In the genomic region with DNA sequence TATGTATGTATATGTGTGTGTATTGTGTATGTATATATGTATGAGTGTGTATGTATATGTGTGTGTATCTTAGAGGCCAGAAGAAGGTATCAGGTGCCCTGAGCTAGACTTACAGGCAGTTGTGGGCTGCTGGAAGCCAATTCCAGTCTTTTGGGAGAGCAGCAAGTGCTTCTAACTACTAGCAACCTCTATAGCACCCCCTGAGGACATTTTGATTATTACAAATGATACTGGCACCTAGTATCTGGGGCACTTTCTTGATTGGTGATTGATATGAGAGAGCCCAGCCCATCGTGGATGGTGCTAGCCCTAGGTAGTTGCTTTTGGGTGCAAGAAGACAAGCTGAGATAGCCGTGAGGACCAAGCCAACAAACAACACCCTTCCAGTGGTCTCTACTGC, we compare ENCODE assay signal across 9 mouse cellular contexts.
A peak's percentile ranks its signal among the peaks of the same experiment; 100 is the strongest.
DNase-seq lines count a peak whose midpoint lies in the region; ATAC-seq and TF ChIP-seq lines count a peak whose summit lies in the region.
"Had no signal": no experiment of that assay in that cellular context is flagged by ENCODE, and none has a peak within 500 bp of the region (broad histone marks: within the 10 kb centered on the region; RNA-seq: fewer than 3 reads in every experiment).

No protein-coding gene starts in this region.

- no peaks in the 10 kb centered on the region for H3K27me3 ChIP-seq in heart, embryonic 16.5 days (ENCODE audit: control insufficient read depth, insufficient read depth, low read length)
- no peaks in the 10 kb centered on the region for H3K27me3 ChIP-seq in midbrain, embryonic 14.5 days (ENCODE audit: control insufficient read depth, insufficient read depth, low read length)
- H3K27me3 ChIP-seq in midbrain, embryonic 10.5 days (ENCODE audit: low read depth, poor library complexity, severe bottlenecking): no peaks in the 10 kb centered on the region
- H3K27me3 ChIP-seq in small intestine, adult 2 months (ENCODE audit: control insufficient read depth, insufficient read depth, low read length): no peaks in the 10 kb centered on the region
- H3K27me3 ChIP-seq: hindbrain, embryonic 15.5 days had no signal

- TF ChIP-seq POLR2A in small intestine, adult 2 months (IDR thresholded peaks at IDR 0.05; ENCODE audit: low read depth, low read length): no peak

- H3K4me3 ChIP-seq in heart, embryonic 16.5 days (ENCODE audit: low read length): no peak overlapping the region
- H3K4me3 ChIP-seq in midbrain, embryonic 14.5 days (replicated peaks; ENCODE audit: low read depth, low read length): no peak overlapping the region
- no peak overlapping the region for H3K4me3 ChIP-seq in midbrain, embryonic 10.5 days
- no peak overlapping the region for H3K4me3 ChIP-seq in small intestine, adult 2 months (ENCODE audit: low read depth, low read length)
- H3K4me3 ChIP-seq: hindbrain, embryonic 15.5 days had no signal

- WGBS in heart, embryonic 16.5 days: 60% methylated on average over 2 of the region's 2 CpGs
- 73% methylated on average over 2 of the region's 2 CpGs for WGBS in midbrain, embryonic 14.5 days
- 65% methylated on average over 2 of the region's 2 CpGs for WGBS in midbrain, embryonic 10.5 days
- 59% methylated on average over 2 of the region's 2 CpGs for WGBS in small intestine, adult 2 months

- H3K27ac ChIP-seq in heart, embryonic 16.5 days (ENCODE audit: low read length): peak overlapping the region; percentile 60
- H3K27ac ChIP-seq in midbrain, embryonic 14.5 days (replicated peaks; ENCODE audit: low read depth, low read length): no peak overlapping the region
- no peak overlapping the region for H3K27ac ChIP-seq in midbrain, embryonic 10.5 days (replicated peaks)
- H3K27ac ChIP-seq in small intestine, adult 2 months (ENCODE audit: insufficient read depth, low read depth, low read length): no peak overlapping the region
- H3K27ac ChIP-seq: hindbrain, embryonic 15.5 days had no signal

- H3K36me3 ChIP-seq in heart, embryonic 16.5 days (ENCODE audit: control insufficient read depth, insufficient read depth): peaks cover 57% of the 10 kb centered on the region
- H3K36me3 ChIP-seq in midbrain, embryonic 14.5 days (ENCODE audit: control insufficient read depth, insufficient read depth, low read length): no peaks in the 10 kb centered on the region
- no peaks in the 10 kb centered on the region for H3K36me3 ChIP-seq in midbrain, embryonic 10.5 days
- H3K36me3 ChIP-seq in small intestine, adult 2 months (ENCODE audit: control insufficient read depth, insufficient read depth, low read length): peaks cover 4% of the 10 kb centered on the region; the same call in 1 of the 2 replicates
- H3K36me3 ChIP-seq: hindbrain, embryonic 15.5 days had no signal

- H3K4me1 ChIP-seq in heart, embryonic 16.5 days (ENCODE audit: control insufficient read depth, insufficient read depth, low read length): peaks cover 56% of the 10 kb centered on the region
- H3K4me1 ChIP-seq in midbrain, embryonic 14.5 days (ENCODE audit: control insufficient read depth, insufficient read depth, low read length): no peaks in the 10 kb centered on the region
- H3K4me1 ChIP-seq in midbrain, embryonic 10.5 days: no peaks in the 10 kb centered on the region
- H3K4me1 ChIP-seq in small intestine, adult 2 months (ENCODE audit: control insufficient read depth, insufficient read depth, insufficient read length, low read length): no peaks in the 10 kb centered on the region
- H3K4me1 ChIP-seq: hindbrain, embryonic 15.5 days had no signal

- no peak overlapping the region for H3K4me2 ChIP-seq in heart, embryonic 16.5 days (ENCODE audit: low read depth, low read length)
- no peak overlapping the region for H3K4me2 ChIP-seq in midbrain, embryonic 14.5 days (ENCODE audit: low read length)
- H3K4me2 ChIP-seq: hindbrain, embryonic 15.5 days had no signal

- no peaks in the 10 kb centered on the region for H3K9me3 ChIP-seq in heart, embryonic 16.5 days (replicated peaks; ENCODE audit: control insufficient read depth, low read length)
- no peaks in the 10 kb centered on the region for H3K9me3 ChIP-seq in midbrain, embryonic 14.5 days (ENCODE audit: control insufficient read depth, low read length)
- no peaks in the 10 kb centered on the region for H3K9me3 ChIP-seq in midbrain, embryonic 10.5 days (replicated peaks)
- H3K9me3 ChIP-seq: hindbrain, embryonic 15.5 days had no signal

- H3K9ac ChIP-seq in heart, embryonic 16.5 days (ENCODE audit: low read length): no peak overlapping the region
- H3K9ac ChIP-seq in midbrain, embryonic 14.5 days (replicated peaks; ENCODE audit: low read length): no peak overlapping the region
- H3K9ac ChIP-seq: hindbrain, embryonic 15.5 days had no signal

- ATAC-seq in heart, embryonic 16.5 days (replicated peaks; ENCODE audit: extremely low read depth, insufficient read depth, low FRiP score): no peak
- no peak for ATAC-seq in midbrain, embryonic 14.5 days (ENCODE audit: low FRiP score, low TSS enrichment)
- ATAC-seq in inflammation-experienced regulatory T-cells, adult 6 months: no peak

- no peak for DNase-seq in heart, adult 11 months
- peak; percentile 47 for DNase-seq in midbrain, embryonic 14.5 days
- no peak for DNase-seq in midbrain, embryonic 10.5 days (ENCODE audit: low spot score)
- DNase-seq in brain, adult 2 months (ENCODE audit: low read depth, low spot score): peak; percentile 14
- DNase-seq in layer of hippocampus, adult 9-11 months: no peak

- TF ChIP-seq CTCF in small intestine, adult 2 months (IDR thresholded peaks at IDR 0.05; ENCODE audit: extremely low read depth, insufficient read length, insufficient replicate concordance, low read depth, low read length): peak; percentile 35; the same call in 1 of the 2 replicates

Comparison
In these comparisons a context has a peak if more than half of its experiments do, and no peak if none do; other contexts are left out.
1. DNase-seq: peak in midbrain, embryonic 14.5 days (single experiment) and brain, adult 2 months (single experiment); none in heart, adult 11 months (single experiment), midbrain, embryonic 10.5 days (single experiment) and layer of hippocampus, adult 9-11 months (single experiment).